Mouse (Mus musculus) C2C12 (cell line): ENCODE measurements around the gene Fkbp3. TPM values are rescaled to one million over a fixed set of nuclear protein-coding genes. Genes with fewer than 3 reads are reported as not detected.
"Not testable (repeated sequence)": the region's sequence is repeated elsewhere in the genome, so short reads cannot be mapped to it uniquely, and the experiment has no call there.

ENCODE experiments used
- H3K27me3 ChIP-seq: one replicate; pipeline ENCODE4 v1.6.1; 2011; ENCODE audit not compliant: control insufficient read depth, insufficient read depth, insufficient read length
- H3K36me3 ChIP-seq: one replicate; pipeline ENCODE4 v1.6.1; 2011; ENCODE audit not compliant: control insufficient read depth, insufficient read depth
- H3K4me3 ChIP-seq: one replicate; pipeline ENCODE4 v1.5.1; 2011; ENCODE audit warnings: mild to moderate bottlenecking, control low read depth; ENCODE audit not compliant: poor library complexity, insufficient read depth, severe bottlenecking
- H3K79me2 ChIP-seq: one replicate; pipeline ENCODE4 v1.6.1; 2011; ENCODE audit not compliant: control insufficient read depth, insufficient read depth
- H3K79me3 ChIP-seq: one replicate; pipeline ENCODE4 v1.6.1; 2011; ENCODE audit warnings: low read depth, control low read depth
- H3ac ChIP-seq: one replicate; pipeline ENCODE3; 2011; ENCODE audit warnings: low read depth; ENCODE audit not compliant: control insufficient read depth, insufficient read length
- CEBPB ChIP-seq: IDR thresholded peaks from one replicate; pipeline ENCODE4 v1.6.1; 2011; ENCODE audit warnings: low read depth, mild to moderate bottlenecking, control low read depth, moderate library complexity
- CTCF ChIP-seq: IDR thresholded peaks from one replicate; pipeline ENCODE4 v1.5.1; 2011; ENCODE audit not compliant: control insufficient read depth, insufficient read depth, insufficient read length
- FOSL1 ChIP-seq: IDR thresholded peaks from one replicate; pipeline ENCODE4 v1.8.0; 2011; ENCODE audit warnings: mild to moderate bottlenecking, low read length; ENCODE audit not compliant: poor library complexity, insufficient read depth, severe bottlenecking
- MAX ChIP-seq: IDR thresholded peaks from one replicate; pipeline ENCODE4 v1.6.1; 2011; ENCODE audit warnings: mild to moderate bottlenecking, control low read depth
- MYOD1 ChIP-seq: IDR thresholded peaks from one replicate; pipeline ENCODE4 v1.6.1; 2011; ENCODE audit warnings: low read depth; ENCODE audit not compliant: control insufficient read depth, insufficient read length
- MYOG ChIP-seq: IDR thresholded peaks from one replicate; pipeline ENCODE4 v1.6.1; 2011; ENCODE audit not compliant: control insufficient read depth, insufficient read length; ENCODE audit errors: extremely low read depth
- USF1 ChIP-seq: IDR thresholded peaks from one replicate; pipeline ENCODE4 v1.6.1; 2011; ENCODE audit warnings: low read depth, mild to moderate bottlenecking, control low read depth, moderate library complexity
- long read RNA-seq, 2 experiments: library from polyadenylated mRNA; unstranded; transcript quantifications; one replicate each; pipeline ENCODE4 v2.0.0; 2019 to 2020
- polyA plus RNA-seq: library from polyadenylated mRNA; unstranded; fragments of >200 nt; fragmentation: generic; extraction: Trizol; gene quantifications from one replicate; pipeline ENCODE4 v1.2.1, GENCODE M21; 2012; ENCODE audit warnings: missing spikeins

The Fkbp3 gene
- polyA plus RNA-seq = 72.5 TPM
- long read RNA-seq, experiment 1, transcript Fkbp3-207 (3 exons, 408 nt) = minor isoform, 7 of 169 reads
- long read RNA-seq, experiment 1, transcript Fkbp3-201 (7 exons, 1,022 nt) = major isoform, 117 of 169 reads
- long read RNA-seq, experiment 1, partial matches to known transcripts = 30 of 169 reads
- long read RNA-seq, experiment 1, other reads (novel, unspliced or antisense) = 11 of 169 reads
- long read RNA-seq, experiment 2, transcript Fkbp3-201 (7 exons, 1,022 nt) = major isoform, 35 of 41 reads
- long read RNA-seq, experiment 2, partial matches to known transcripts = 4 of 41 reads
- long read RNA-seq, experiment 2, other reads (novel, unspliced or antisense) = 1 of 41 reads

- peaks cover 61% of the 10 kb centered on the region for H3K79me2 ChIP-seq
- TF ChIP-seq MYOG (no peak), USF1 (no peak), MYOD1 (no peak), MAX (no peak), FOSL1 (no peak), CEBPB (no peak), CTCF (no peak)
- H3K79me3 ChIP-seq = peaks cover 27% of the 10 kb centered on the region
- H3K4me3 ChIP-seq = peak within 1 kb of the TSS; percentile 65
- H3K27me3 ChIP-seq = no peaks in the 10 kb centered on the region
- H3ac ChIP-seq = peak within 1 kb of the TSS; percentile 89
- H3K36me3 ChIP-seq = peaks cover 29% of the 10 kb centered on the region
Measured at GRCm38 (mm10) chr12:65073611-65074178, at the start of gene Fkbp3. Gene Fkbp3, minus strand, starts transcription at chr12:65074007.

- H3ac ChIP-seq = no peak overlapping the region
- no peaks in the 10 kb centered on the region for H3K79me2 ChIP-seq
- H3K36me3 ChIP-seq = peaks cover 62% of the 10 kb centered on the region
- no peak overlapping the region for H3K4me3 ChIP-seq
- H3K27me3 ChIP-seq = no peaks in the 10 kb centered on the region
- no peak for TF ChIP-seq MAX
- H3K79me3 ChIP-seq = no peaks in the 10 kb centered on the region
Measured at GRCm38 (mm10) chr12:65119451-65119850, 45.6 kb upstream of the Fkbp3 start.

- Histone ChIP-seq H3K79me2 (no peaks in the 10 kb centered on the region), H3K4me3 (no peak overlapping the region), H3ac (no peak overlapping the region), H3K79me3 (no peaks in the 10 kb centered on the region), H3K36me3 (peaks cover 57% of the 10 kb centered on the region), H3K27me3 (no peaks in the 10 kb centered on the region)
- TF ChIP-seq MYOG (no peak), CEBPB (no peak), MAX (no peak), FOSL1 (no peak), MYOD1 (no peak), USF1 (no peak), CTCF (no peak)
Measured at GRCm38 (mm10) chr12:65118968-65119367, 45.2 kb upstream of the Fkbp3 start.

- not testable (repeated sequence) for H3ac ChIP-seq, H3K27me3 ChIP-seq, H3K79me2 ChIP-seq, H3K4me3 ChIP-seq, H3K79me3 ChIP-seq
- peaks cover 30% of the 10 kb centered on the region for H3K36me3 ChIP-seq
Measured at GRCm38 (mm10) chr12:65114978-65115377, 41.2 kb upstream of the Fkbp3 start.

GRCm38 (mm10) chr12:65113925-65114324 lies 40.1 kb upstream of the Fkbp3 start:
- TF ChIP-seq CEBPB (no peak), USF1 (no peak), MYOD1 (no peak), MYOG (no peak), FOSL1 (no peak), MAX (no peak), CTCF (no peak)
- Histone ChIP-seq H3K79me2 (no peaks in the 10 kb centered on the region), H3K36me3 (peaks cover 27% of the 10 kb centered on the region), H3K79me3 (no peaks in the 10 kb centered on the region), H3K4me3 (no peak overlapping the region), H3ac (no peak overlapping the region), H3K27me3 (no peaks in the 10 kb centered on the region)

- H3K79me2 ChIP-seq = no peaks in the 10 kb centered on the region
- H3ac ChIP-seq = no peak overlapping the region
- H3K36me3 ChIP-seq = peaks cover 27% of the 10 kb centered on the region
- H3K79me3 ChIP-seq = no peaks in the 10 kb centered on the region
- TF ChIP-seq FOSL1 = no peak
- TF ChIP-seq USF1 = no peak
- TF ChIP-seq MYOG = no peak
- TF ChIP-seq MAX = no peak
- TF ChIP-seq CTCF = no peak
- no peak for TF ChIP-seq CEBPB
- TF ChIP-seq MYOD1 = no peak
- no peak overlapping the region for H3K4me3 ChIP-seq
- no peaks in the 10 kb centered on the region for H3K27me3 ChIP-seq
Measured at GRCm38 (mm10) chr12:65112811-65113210, 39.0 kb upstream of the Fkbp3 start.
